Mouse (Mus musculus): ENCODE results near the gene Arv1.

- TF ChIP-seq POLR2A (IDR thresholded peaks at IDR 0.05; ENCODE audit: low read depth, low read length) (no peak), CTCF (conservative IDR thresholded peaks at IDR 0.05; ENCODE audit: insufficient read depth, insufficient read length, low read depth, low read length) (no peak)
These were observed 61.3 kb downstream of the Arv1 start for GRCm38 (mm10) chr8:124783228-124783627.
